Mouse (Mus musculus): ENCODE measurements around the gene Bloc1s4.
"Not testable (repeated sequence)": the region's sequence is repeated elsewhere in the genome, so short reads cannot be mapped to it uniquely, and the experiment has no call there.

Gene Bloc1s4

DNA sequence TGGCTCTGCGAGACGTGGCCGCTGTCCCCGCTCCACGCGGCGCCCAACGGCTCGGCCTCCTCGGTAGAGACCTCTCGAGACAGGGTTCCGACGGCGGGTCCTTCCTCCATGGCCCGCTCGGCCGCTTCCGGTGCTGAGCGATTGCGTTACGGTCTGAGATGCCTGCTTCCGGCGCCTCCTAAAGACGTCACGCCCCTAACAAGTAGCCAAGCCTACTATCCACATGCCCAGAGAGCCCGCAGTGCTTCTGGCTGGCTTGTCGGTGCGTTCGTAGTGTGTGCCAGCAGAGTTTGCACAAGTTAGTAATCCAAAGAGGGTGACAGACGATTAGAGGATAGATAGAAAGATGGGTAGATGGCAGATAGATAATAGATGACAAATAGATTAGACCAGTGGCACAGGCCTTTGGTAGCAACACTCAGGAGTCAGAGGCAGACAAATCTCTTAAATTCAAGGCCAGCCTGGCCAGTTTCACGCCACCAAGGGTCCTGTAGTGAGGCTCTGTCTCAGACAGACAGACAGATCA lies at the start of gene Bloc1s4:
Gene Bloc1s4 (minus strand): TSS at position 115 of the 526 bp plus-strand sequence.
- in situ Hi-C loops (cut with MboI; ENCODE audit: unreplicated experiment in 2 of 2): loop anchor here (10.0 to 25.0 kb wide), 3 partner anchors 434 to 764 kb away; no protein-coding TSS in a partner anchor

DNA sequence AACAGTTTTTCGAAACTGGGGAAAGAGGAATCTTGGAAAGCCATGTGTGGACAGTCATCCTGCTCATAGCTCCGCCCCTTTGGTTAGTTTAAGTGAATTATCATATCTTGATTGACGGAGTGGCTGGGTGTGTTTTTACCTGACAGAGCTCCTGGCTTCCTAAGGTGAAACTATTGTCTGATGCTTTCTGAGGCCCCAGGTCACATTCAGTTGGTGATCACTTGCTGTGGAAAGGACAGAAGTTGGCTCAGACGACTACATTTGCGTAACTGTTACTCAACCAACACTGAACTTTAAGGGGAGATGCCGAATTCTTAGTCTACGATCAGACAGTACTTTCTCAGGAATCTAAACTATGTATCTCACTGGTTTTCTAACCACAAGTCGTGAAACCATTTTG lies 48.8 kb upstream of the Bloc1s4 start:
- in situ Hi-C loops (cut with MboI; ENCODE audit: unreplicated experiment in 2 of 2): no loop called here

DNA sequence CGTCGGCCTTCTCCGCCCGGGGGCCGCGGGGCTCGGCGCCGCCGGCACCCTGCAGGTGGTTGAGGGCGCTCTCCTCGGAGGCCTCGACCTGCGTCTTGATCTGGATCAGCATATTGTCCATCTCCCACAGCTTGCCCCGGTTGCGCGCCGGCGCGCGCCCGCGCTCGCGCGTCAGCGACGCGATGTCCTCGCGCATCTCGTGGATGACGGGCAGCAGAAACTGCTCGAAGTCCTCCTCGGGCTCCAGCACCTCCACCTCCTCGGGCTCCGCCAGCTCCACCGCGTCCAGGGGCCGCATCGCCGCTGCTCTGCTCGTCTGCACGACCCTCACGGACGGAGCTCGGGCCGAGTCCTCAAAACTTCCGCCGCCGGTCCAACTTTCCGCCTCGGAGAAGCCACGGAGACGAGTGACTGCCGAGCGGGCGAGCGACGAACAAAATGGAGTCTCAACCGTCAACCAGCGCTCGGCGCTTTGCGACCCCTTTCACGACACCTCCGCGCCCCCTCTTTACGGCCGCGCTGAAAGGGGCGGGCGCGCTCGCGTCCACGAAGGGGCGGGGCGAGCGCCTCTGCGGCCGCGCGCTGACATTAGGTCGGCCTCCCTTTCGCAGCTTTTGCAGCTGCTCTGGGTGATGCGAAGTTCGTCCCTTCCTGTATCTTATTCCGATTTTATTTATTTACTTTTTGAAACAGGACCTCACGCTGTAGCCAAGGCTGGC lies 48.0 kb upstream of the Bloc1s4 start, which contains the start of gene Mrfap1:
Gene Mrfap1 (minus strand): TSS at position 477 of the 719 bp plus-strand sequence.
- in situ Hi-C loops (cut with MboI; ENCODE audit: unreplicated experiment in 2 of 2): not testable (repeated sequence)

DNA sequence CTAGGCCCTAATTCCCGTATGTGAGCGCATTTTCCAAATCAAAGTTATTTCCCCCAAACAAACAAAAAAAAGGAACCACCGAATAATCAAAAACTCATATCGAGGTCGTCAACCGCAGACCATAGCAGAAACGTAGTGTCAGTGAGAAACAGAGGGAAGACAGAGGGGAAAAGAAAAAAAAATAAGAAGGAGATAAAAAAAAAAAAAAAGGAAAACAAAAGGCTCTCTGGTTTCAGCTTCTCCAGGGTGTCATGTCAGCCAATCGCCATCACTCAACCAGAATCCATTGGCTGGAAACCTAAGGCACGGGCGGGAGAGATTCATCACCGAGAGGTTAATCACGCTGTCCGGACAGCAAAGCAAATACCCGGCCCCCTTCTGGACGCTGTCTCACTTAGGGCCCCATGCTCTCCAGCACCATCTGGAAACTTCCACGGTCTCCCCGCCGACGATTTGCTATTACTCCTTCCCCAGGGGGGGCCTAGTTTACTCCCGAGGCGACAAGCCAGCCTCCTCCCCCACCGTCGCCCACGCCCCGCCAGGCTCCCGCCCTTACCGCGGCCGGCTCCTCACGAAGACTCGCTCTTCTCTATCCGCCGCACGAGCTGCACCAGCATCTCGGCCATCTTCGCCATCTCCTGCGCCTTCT lies 47.3 kb upstream of the Bloc1s4 start:
- in situ Hi-C loops (cut with MboI; ENCODE audit: unreplicated experiment in 2 of 2): not testable (repeated sequence)

DNA sequence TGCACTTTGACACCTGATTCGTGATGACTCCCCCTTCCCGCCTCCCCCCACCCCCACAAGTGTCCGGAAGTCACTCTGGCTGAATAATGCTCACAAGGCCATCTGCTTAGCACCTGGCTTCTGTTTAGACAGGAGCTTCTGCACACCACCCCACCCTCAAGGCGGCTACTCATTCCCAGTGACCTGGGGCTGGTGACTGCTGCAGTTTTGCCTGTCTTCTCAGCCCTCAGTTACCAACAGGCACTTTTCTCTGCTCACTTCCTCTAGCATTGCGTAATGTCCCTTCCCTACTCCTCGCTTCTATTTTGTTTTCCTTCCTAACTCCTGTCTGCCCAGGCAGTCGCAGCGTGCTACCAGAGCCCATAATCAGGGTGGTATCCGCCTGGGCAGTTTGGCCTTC lies 43.4 kb upstream of the Bloc1s4 start:
- in situ Hi-C loops (cut with MboI; ENCODE audit: unreplicated experiment in 2 of 2): no loop called here

DNA sequence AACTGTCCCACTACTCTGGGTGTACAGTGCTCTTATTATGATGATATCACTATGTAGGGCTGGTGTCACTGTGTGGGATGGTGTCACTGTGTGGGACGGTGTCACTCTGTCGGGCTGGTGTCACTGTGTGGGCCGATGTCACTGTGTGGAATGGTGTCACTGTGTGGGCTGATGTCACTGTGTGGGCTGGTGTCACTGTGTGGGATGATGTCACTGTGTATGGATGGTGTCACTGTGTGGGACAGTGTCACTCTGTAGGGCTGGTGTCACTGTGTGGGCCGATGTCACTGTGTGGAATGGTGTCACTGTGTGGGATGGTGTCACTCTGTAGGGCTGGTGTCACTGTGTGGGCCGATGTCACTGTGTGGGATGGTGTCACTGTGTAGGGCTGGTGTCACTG lies 37.6 kb upstream of the Bloc1s4 start:
- in situ Hi-C loops (cut with MboI; ENCODE audit: unreplicated experiment in 2 of 2): no loop called here

DNA sequence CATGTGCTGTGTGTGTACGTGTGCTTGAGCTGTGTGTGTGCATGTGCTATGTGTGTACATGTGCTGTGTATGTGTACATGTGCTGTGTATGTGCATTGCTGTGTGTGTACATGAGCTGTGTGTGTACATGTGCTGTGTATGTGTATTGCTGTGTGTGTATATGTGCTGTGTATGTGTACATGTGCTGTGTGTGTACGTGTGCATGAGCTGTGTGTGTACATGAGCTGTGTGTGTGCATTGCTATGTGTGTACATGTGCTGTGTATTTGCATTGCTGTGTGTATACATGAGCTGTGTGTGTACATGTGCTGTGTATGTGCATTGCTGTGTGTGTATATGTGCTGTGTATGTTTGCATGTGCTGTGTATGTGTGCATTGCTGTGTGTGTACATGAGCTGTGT lies 31.1 kb upstream of the Bloc1s4 start:
- in situ Hi-C loops (cut with MboI; ENCODE audit: unreplicated experiment in 2 of 2): no loop called here

DNA sequence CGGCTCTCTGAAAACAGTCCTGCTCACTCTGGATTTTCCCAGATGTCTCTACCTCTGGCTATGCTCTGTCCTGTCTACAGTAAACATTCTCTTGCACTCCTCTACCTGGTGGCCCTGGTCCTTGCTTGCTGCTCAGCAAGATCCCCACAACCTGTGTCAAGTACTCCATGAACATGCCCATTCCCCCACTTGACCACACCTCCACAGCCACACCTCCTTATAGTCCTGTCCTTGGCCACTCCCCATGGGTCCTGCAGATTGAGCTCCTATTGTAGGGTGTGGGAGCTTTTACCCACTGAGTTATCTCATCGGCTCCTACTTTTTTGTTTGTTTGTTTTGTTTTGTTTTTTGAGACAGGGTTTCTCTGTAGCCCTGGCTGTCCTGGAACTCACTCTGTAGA lies 30.5 kb upstream of the Bloc1s4 start:
- in situ Hi-C loops (cut with MboI; ENCODE audit: unreplicated experiment in 2 of 2): no loop called here

DNA sequence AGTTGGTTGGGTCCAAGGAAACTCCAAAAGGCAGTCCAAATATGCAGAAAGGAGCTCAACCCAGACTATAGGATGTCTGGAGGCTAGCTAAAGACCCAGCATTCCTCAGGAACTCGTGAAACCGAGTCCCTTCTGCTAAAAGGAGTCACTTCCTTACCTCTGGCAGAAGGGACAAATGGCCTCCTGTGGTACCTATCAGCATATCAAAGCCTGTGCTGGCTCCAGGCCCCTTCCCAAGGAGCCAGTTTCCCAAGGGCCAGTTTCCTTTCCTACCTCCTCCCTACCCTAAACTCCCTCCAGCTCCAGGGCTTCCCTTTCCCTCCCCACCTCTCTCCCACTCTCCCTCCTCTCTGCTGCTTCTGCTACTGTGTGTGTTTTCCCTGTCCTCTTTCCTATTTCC lies 28.7 kb upstream of the Bloc1s4 start:
- in situ Hi-C loops (cut with MboI; ENCODE audit: unreplicated experiment in 2 of 2): no loop called here

DNA sequence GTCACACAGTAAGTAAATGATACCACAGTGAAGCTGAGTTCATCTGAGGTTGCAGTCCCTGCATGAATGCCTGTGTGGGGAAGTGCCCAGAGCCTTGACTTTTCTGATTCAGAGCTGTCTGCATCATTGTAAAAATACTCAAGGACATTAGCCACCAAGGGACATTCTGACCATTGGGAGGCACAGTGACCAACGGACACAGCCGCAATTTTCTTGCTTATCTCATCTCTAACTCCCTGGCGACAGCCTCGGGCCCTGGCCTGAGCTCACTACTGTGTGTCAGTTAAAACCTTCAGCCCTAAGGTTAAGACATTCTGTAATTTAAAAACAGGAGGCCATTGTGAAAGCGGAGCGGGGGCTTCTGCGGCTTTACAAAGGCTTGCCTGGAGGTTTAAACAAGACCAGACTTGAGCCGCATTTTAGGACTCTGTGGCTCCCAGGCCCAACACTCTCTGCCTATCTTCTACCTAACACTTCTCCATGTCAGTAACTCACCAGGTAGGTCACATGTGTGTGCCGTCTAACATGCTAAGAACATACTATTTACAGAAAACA lies 27.6 kb upstream of the Bloc1s4 start:
- in situ Hi-C loops (cut with MboI; ENCODE audit: unreplicated experiment in 2 of 2): no loop called here

DNA sequence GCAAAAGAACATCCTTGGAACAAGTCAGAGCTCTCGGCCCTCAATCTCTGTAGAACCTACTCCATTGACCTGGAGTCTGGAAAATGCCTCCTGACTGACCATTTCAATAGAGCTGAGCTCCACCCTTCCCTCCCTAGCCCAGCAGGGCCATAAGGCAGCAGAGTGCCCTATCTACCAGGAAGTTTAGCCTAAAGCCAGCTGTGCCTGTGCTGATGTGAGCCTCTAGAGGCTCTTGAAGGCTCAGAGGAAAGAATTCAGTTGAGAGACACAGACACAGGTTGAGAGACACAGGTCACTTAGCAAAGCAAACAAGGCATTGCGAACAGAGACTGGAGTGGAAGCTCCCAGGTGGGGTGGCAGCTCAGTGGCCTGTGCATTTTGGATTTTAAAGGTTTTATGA lies 26.9 kb upstream of the Bloc1s4 start:
- in situ Hi-C loops (cut with MboI; ENCODE audit: unreplicated experiment in 2 of 2): no loop called here

DNA sequence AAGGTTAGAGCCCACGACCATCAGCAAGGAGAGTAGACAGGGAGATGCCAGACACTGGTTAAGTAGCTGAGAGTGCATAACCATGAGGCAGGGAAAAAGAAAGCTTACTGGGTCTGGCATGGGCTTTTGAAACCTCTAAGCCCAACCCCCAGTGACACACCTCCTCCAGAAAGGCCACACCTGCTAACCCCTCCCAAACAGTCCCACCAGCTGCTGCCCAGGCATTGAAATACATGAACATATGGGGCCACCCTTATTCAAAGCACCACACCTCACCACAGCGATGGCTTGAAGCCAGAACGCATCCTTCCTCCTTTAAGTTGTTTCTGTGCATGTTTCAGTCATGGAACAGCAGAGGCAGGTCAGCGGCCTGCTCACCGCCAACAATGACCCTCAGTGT lies 24.1 kb upstream of the Bloc1s4 start:
- in situ Hi-C loops (cut with MboI; ENCODE audit: unreplicated experiment in 2 of 2): no loop called here

DNA sequence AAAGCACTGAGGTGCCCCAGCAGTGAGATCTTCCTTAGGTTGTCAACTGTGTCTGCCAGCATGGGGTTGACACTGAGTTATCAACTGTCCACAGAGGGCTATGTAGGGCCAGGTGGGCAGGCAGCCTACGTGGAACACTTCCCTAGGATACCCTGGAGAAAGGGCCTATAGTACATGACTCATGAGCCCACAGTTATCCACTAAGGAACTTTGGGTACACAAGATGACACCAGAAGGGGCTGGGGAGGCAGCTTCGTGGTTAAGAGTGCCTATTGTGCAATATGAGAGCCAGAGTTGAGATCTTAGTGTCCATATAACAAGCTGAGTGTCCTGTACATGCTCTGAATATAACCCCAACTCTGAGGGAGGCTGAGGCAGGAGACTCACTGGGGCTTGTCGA lies 21.2 kb upstream of the Bloc1s4 start:
- in situ Hi-C loops (cut with MboI; ENCODE audit: unreplicated experiment in 2 of 2): no loop called here

DNA sequence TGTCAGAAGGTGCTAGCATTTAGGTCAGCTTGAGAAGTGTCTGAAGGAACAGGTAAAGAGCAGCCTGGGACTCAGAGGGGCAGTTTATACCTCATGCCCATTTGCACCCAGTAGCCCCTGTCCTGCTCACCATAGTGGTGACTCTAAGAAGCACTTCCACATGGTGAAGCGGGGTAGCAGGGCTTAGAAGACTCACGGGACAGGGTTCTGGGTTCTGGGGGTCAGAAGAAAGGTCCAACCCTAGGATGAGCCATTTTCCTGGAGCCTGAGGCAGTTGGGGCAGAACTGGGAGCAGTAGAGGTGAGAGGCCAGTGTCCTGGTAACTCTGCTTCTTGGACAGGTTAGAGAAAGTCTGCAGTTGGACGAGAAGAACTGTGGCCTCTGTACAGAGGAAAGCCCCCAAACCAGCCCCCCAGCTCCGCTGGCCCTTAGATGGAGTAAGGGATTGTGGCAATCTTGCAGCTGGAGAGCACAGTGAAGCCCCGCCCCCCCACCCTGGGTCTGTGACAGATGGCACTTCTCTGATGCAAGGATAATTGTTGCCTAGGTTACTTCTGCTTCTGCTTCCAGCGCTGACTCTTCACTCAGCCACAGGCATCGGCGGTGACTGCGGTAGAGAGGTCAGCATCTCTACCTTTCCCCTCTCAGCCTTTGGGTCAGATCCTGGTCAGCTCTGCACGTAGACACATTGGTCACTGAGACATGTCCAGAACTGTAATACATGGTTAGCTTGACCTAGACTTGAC lies 18.7 kb upstream of the Bloc1s4 start:
- in situ Hi-C loops (cut with MboI; ENCODE audit: unreplicated experiment in 2 of 2): no loop called here

DNA sequence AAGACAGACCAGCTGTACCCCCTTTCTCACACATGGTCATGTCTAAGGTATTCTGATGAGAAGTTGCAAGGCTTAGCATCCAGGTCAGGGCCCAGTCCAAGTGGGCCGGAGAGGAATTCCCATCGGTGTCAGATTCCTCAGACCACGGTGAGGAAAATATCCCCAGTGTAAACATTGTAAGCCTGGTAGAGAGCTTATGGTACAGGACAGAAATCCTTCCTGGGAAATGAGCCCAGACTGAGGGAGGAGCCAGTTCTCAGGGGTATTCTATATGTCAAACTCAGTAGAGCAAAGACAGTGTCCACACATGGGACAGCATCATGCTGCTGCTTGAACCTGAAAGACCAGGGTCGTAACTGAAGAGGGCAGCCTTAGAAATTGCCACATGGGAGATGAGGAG lies 11.4 kb upstream of the Bloc1s4 start:
- in situ Hi-C loops (cut with MboI; ENCODE audit: unreplicated experiment in 2 of 2): no loop called here

DNA sequence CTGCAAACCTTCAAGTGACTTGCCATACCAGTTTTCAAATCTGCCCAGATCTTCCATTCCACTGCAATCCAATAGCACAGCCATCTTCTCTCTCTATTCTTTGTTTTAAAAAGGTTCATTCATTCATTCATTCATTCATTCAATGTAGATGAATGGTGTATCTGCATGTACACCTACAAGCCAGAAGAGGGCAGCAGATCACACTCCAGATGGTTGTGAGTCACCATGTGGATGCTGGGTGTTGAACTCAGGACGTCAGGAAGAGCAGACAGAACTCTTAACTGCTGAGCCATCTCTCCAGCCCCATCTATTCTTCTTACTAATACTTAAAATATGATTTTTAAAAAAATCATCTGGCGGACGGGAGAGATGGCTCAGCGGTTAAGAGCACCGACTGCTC lies 8.6 kb upstream of the Bloc1s4 start:
- in situ Hi-C loops (cut with MboI; ENCODE audit: unreplicated experiment in 2 of 2): no loop called here

DNA sequence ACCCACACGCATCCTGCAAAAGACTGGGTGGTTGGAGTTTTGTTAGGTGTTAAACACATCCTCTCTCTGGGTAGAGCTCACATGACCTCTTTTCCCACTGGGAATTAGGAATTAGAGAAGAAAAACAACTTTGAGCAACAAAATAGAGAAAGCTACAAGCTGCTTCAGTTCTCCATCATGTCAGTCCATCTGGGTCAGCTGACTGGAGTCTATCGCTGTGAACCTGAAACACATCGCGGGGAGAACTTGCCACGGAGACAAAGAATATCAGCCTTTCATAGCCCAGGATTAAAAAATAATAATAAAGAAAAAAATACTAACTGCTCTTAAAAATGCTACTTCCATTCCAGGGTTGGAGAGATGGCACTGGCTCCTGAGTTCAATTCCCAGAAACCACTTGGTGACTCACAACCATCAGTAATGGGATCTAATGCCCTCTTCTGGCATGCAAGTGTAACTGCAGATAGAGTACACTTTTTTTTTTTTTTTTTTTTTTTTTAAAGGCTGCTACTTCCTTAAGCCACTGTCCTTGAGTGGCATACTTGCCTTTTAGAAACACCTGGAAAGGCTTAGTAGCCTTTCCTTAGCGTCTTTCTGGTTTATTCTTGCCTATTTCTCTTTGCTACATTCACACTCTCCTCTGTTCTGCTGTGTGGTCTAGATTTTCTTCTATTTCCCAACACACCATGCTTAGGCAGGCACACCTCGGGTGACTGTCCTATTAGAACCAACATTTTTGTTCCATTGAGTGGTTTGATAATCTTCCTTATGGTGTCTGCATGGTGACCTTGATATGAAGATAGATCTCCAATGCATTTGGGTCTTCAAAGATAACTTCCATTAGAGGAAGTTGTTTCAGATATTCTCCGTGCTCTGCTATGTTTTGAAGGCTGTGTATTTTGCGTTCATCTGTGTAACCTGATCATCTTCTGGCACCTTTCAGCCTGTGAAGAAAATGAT lies 1.9 kb upstream of the Bloc1s4 start:
- in situ Hi-C loops (cut with MboI; ENCODE audit: unreplicated experiment in 2 of 2): no loop called here

DNA sequence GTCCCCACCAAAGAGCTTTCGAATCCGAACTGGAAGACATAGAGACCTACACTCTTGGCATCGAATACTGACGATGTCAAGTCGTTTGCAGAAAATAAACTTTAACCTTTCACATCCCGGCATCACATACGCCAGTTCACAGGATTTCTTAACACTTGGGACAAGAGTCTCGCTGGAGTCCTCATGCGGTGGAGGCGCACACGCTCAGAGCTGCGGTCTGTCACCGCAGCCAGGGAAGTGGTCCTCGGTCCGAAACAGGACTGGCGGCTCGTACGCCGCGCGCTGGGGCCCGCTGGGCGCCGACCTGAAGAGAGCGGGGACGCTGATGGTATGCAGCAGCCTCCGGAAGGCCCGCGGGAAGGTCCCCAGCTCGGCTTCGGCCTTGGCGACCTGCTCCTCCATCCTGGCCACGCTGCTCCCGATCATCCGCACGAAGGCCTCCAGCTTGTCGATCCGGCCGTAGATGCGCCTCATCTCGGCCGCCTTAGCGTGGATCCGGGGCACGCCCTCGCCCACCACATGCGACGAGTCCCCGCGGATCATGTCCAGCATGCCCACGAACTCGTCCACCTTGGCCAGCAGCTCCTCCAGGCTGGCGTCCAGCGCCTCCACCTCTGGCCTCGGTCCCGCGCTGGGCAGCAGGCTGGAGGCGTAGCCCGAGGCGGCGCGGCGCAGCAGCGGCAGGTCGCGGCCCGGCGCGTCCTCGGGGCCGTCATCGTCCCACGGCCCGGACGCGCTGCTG lies 485 bp downstream of the Bloc1s4 start:
- in situ Hi-C loops (cut with MboI; ENCODE audit: unreplicated experiment in 2 of 2): loop anchor here (10.0 to 25.0 kb wide), 3 partner anchors 433 to 763 kb away; no protein-coding TSS in a partner anchor

DNA sequence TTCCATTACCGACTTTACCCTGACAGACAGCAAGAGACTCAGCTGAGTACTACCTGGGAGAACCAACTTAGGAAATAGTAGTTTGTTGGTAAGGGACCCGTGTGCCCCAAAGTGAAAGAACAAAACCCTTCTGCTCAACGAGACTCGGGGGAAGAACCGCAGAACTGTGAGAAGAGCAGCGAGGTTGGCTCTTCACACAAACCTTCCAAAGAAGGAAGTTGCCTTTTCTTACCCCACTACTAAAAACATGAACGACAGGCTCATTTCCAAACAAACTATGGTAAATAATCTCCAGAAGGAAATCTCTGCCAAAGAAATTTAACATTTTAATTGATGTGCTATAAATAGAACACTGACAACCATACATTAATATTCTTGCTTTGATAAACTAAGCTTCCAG lies 1.4 kb downstream of the Bloc1s4 start:
- in situ Hi-C loops (cut with MboI; ENCODE audit: unreplicated experiment in 2 of 2): loop anchor here (10.0 to 25.0 kb wide), 3 partner anchors 432 to 762 kb away; no protein-coding TSS in a partner anchor
